Mouse (Mus musculus): ENCODE data around the gene Rps13. TPM values are rescaled to one million over a fixed set of nuclear protein-coding genes. Genes with fewer than 3 reads are reported as not detected.

The Rps13 gene
- total RNA-seq (2023) = 2,265 TPM

GRCm38 (mm10) chr7:116333713-116334668 is at the start of gene Rps13:
Gene Rps13 (minus strand): TSS chr7:116334195.

DNA sequence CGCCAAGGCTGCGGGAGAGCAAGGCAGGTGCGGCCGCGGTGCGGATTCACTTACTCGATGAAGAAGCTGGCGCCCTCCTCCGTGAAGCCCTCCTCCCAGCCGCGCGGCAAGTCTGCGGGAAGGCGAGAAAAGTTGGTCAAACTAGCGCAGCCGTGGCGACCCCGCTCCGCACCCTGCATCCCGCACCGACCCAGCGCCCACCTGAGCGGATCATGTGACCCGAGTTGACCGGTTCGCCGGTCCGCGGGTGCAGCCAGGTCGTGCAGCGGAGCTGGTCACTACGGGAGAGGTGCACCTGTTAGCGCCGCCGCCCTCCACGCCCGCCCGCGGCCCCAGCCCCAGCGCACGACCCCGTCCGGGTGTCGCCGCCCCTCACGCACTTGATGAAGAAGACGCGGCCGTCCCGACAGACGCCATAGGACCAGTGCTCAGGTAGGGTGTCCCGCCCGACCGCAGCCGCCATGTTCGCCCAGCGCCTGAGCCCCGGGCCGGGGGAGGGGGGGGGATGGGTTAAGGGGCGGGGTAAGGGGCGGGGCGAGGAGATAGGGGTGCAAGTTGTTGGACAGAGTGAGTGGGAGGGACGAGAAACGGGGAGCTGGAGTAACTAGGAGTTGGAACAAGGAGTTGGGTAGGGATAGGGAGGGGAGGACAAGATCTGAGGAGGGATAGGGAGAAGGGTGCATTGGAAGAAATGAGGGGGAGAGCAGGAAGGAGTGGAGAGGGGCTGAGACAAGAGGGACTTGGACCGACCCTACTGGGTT is 25.9 kb downstream of the Rps13 start, which contains the start of gene Plekha7:
Plekha7 (minus strand) TSS at position 506 of the 761 bp plus-strand sequence.

Other genes with a start within 250 kb of the Rps13 start
- not detected for gene Gm4353, start 249.6 kb downstream of the Rps13 start, total RNA-seq (2023)
- gene Plekha7, start 25.8 kb downstream of the Rps13 start, total RNA-seq (2023) = 27.1 TPM
- gene Pik3c2a, start 109.3 kb upstream of the Rps13 start, total RNA-seq (2023) = 61.7 TPM
- gene Nucb2, start 170.2 kb upstream of the Rps13 start, total RNA-seq (2023) = 5.5 TPM